Mouse (Mus musculus) urinary bladder, adult 18-20 months (tissue): Measurements from ENCODE around the gene Serpinb1c.
"Not testable (repeated sequence)": the region's sequence is repeated elsewhere in the genome, so short reads cannot be mapped to it uniquely, and the experiment has no call there.

ENCODE experiments used
- DNase-seq, 2 experiments: peaks; one replicate each; pipeline ENCODE4 v3.0.0; 2022; ENCODE audit warnings: low spot score in 2 of 2, mixed read lengths in 2 of 2

The Serpinb1c gene

GRCm38 (mm10) chr13:32866484-32866883, 31.5 kb downstream of the Serpinb1c start:
- peak; percentile 41 to 54 for DNase-seq

GRCm38 (mm10) chr13:32865591-32865990, 32.4 kb downstream of the Serpinb1c start:
- DNase-seq, result no peak

DNA sequence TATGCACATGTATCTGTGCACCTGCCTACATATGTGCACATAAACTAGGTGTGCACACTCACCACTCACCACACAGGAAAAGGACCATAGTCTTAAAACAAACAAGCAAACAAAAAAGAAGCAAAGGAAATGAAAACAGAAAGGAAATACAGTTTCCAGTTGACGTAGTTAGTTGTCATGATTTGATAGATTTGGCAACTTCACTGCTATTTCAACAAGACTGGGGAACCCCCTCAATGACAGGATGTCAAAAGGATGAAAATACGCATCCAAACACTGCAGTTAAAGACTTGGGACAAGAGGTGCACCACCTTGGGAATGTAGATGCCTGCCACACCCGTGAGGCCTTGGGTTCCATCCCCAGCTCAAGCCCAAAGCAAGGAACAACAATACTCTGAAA, 33.5 kb downstream of the Serpinb1c start:
- not testable (repeated sequence) for DNase-seq

GRCm38 (mm10) chr13:32863456-32863855, 34.6 kb downstream of the Serpinb1c start:
- no peak for DNase-seq

DNA sequence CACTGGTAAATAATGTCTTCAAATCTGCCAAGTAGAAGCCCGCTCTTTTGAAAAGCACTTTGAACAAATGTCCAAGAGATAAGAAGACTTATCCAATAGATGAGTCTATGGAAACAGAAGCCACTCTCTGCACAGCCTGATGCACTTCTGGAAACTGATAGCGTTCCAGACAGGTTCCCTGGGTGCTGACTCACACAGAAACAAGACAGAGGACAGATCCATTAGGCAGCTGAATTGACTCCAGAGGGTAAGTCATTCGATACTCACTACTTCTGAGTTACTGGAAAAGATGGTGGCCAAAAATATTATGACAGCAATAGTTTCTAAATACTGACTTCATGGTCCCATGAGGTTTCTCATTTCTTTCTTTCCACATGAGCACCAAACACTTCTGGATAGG, 37.2 kb downstream of the Serpinb1c start:
- DNase-seq, result no peak

- no peak for DNase-seq
Observed at GRCm38 (mm10) chr13:32853073-32853472, 44.9 kb downstream of the Serpinb1c start.

GRCm38 (mm10) chr13:32852539-32852938, 45.5 kb downstream of the Serpinb1c start:
- no peak for DNase-seq

- no peak for DNase-seq
Observed at GRCm38 (mm10) chr13:32851967-32852366, 46.0 kb downstream of the Serpinb1c start.

- peak in 1 of 2 experiments; percentile 67 for DNase-seq
Observed at GRCm38 (mm10) chr13:32850668-32851404, 47.2 kb downstream of the Serpinb1c start, which contains the start of gene Serpinb1a. Gene Serpinb1a (minus strand): TSS chr13:32851185.

GRCm38 (mm10) chr13:32850156-32850555, 47.9 kb downstream of the Serpinb1c start:
- DNase-seq, result no peak

DNA sequence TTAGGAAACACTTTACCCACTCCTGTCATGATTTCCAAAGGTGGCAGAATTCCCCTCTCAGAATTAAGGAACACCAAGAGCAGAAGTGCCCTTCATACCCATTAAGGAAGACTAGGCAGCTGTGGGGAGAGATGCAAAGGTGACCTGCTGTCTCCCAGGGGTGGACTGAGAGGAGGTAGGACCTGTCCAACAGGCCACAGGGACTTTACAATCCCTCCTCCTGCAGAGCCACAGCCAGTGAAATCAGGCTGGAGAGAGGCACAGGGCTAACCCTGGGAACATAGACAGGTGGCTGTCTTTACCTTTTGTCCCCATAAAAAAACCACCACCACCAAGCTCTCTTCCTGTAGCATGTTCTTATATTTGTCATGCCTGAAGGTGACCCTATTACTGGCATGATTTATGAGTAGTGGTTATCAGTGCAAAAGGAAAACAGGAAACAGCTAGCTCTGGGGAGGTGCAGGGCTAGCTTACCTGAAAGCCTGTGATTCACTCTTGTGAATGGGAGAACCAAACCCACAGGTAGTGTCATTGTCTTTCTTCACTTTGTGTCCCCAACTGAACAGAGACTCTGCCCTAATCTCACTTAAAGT, 48.4 kb downstream of the Serpinb1c start:
- no peak for DNase-seq

- DNase-seq, result no peak
Observed at GRCm38 (mm10) chr13:32849092-32849491, 48.9 kb downstream of the Serpinb1c start.

DNA sequence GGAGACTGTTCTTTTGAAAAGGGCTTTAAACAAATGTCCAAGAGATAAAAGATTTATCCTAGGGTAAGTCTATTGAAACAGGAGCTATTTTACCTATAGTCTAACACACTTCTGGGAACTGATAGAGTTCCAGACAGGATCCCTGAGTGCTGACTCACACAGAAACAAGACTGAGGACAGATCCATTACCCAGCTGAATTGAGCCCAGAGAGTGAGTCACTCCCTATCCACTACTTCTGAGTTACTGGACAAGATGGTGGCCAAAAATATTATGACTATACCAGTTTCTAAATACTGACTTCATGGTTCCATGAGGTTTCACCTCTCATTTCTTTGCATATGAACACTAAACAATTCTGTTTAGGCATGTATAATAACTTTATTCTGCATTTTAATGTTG, 51.8 kb downstream of the Serpinb1c start:
- no peak for DNase-seq

- DNase-seq, result no peak
Observed at GRCm38 (mm10) chr13:32841349-32841748, 56.7 kb downstream of the Serpinb1c start.

DNA sequence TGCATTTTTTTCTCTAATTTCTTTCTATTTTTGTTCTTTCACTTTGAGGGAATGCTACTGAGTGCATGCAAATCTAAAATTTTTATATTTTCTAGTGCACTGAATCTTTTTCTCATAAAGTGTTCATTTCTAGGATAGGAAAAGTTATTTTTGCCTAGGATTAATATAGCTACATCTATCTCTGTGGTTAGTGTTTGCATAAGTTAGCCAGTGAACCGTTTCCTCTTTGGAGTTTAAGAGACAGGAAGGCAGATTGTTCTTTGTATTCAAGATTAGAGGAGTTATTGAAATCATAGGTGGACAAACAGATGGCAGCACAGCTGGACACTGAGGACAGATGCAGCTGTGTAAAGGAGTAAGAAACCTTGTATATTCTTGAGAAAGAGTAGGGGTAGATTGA, 58.7 kb downstream of the Serpinb1c start:
- DNase-seq, result no peak

DNA sequence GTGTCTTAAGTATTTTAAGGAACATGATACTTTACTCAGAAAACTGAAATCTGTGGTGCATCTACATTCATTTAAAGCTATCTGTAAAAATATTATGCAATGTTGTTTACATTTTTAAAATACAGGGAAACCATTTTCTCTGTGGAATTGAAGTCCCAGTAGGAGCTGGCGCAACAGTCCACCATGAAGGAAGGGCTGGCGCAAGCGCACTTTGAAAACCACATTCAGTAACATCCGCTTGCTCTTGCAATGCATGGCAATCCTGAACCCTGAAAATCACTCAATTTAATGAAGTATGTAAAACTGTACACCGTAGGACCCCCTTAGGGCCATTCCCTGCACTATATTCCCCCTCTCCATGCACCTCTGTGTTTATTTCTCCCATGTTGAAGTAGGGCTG, 63.5 kb downstream of the Serpinb1c start:
- no peak for DNase-seq

- no peak for DNase-seq
Observed at GRCm38 (mm10) chr13:32833237-32833636, 64.8 kb downstream of the Serpinb1c start.

GRCm38 (mm10) chr13:32832776-32833175, 65.2 kb downstream of the Serpinb1c start:
- DNase-seq, result no peak

DNA sequence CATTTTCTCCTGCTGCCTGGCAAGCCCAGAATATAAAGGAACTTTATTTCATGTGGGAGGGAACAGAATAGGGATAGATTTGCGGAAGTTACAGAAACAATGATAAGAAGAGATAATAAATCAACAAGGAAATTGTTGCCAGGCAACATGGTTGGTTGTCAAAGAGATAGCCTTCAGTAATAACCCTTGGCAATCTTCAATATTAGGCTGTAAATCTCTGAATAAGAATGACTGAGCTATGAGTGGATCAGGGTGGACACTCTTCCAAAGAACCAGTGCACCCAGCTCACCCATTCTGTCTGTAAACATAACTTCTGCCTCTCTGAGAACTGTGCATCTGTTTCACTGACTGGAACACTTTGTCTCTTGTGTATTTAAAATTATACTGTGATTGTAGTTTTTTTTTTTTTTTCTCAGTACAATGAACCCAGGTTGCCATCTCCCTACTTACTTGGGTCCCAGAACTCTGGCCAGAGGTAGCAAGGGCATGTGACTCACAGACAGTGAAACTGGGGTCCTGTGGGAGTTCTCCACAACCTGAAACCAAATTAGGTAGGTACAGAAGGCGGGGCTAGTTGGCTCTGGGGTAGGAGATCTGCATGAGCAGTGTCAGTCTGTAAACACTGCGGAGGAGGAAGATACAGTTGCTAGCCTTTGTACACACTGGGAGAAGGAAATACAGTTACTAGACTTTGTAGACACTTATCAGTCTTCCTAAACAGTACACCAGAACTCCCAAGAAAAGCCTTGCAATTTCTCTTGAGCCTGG, 66.3 kb downstream of the Serpinb1c start:
- DNase-seq, result no peak
